Mouse (Mus musculus) 3134 (cell line): ENCODE data around the gene Olfr45.
"Not testable (repeated sequence)": the region's sequence is repeated elsewhere in the genome, so short reads cannot be mapped to it uniquely, and the experiment has no call there.

Experiments
- DNase-seq: peaks from one replicate; pipeline ENCODE4 v3.0.0-alpha.2; 2011; ENCODE audit warnings: low spot score; ENCODE audit not compliant: insufficient read length; ENCODE audit errors: extremely low read depth

The Olfr45 gene

GRCm38 (mm10) chr7:140681651-140682050 lies at the start of gene Olfr45:
TSS of gene Olfr45 (plus strand) at chr7:140681951.
- no peak for DNase-seq

GRCm38 (mm10) chr7:140646152-140646551 lies 35.6 kb upstream of the Olfr45 start, which contains the start of gene Olfr53:
TSS of gene Olfr53 (plus strand) at chr7:140646452.
- no peak for DNase-seq

- DNase-seq, result no peak
These were observed 22.1 kb upstream of the Olfr45 start, which contains the start of gene Olfr539 for GRCm38 (mm10) chr7:140659630-140660029. TSS of gene Olfr539 (plus strand) at chr7:140659930.

- not testable (repeated sequence) for DNase-seq
These were observed 11.1 kb upstream of the Olfr45 start for GRCm38 (mm10) chr7:140670693-140671092.

DNA sequence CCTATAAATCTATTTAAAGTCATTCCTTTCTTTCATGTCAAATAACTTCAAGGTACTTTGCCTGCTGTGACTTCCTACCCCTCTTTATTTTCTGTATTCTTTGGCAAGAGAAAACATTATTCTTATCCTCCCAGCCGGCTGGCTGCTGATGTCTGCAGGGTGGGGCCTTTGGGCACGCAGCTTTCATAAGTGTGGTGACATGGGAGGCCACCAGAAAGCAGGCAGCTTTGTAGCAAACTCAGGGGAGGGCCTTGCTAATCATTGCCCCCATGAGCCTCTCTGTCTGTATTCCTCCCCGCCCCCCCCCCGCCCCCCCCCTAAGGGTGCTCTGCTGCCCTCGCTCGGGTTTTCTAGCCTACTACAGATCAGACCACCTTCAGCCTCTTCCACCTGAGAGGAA lies 5.9 kb upstream of the Olfr45 start:
- no peak for DNase-seq

- not testable (repeated sequence) for DNase-seq
These were observed 2.2 kb upstream of the Olfr45 start for GRCm38 (mm10) chr7:140679591-140679990.

GRCm38 (mm10) chr7:140696967-140697366 lies 15.2 kb downstream of the Olfr45 start, which contains the start of gene Olfr541:
TSS of gene Olfr541 (plus strand) at chr7:140697267.
- DNase-seq, result no peak

DNA sequence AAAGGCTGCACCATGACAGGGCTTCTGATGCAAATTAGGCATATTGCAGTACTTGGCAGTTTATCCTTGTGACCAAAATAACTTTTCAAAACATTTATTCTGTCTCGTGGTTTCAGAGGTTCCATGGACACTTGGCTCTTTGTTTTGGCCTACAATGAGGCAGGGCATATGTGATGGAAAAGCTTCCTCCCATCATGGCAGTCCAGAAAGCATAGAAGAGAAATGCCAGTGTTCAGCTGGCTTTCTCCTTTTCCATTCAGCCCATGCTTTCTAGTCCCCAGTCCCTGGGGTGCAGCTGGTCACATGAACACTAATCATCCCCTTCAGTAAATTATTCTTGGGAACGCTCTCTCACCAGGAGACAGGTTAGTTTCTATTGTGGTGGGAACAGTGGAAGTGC lies 24.6 kb downstream of the Olfr45 start:
- no peak for DNase-seq

GRCm38 (mm10) chr7:140707536-140708284 lies 26.0 kb downstream of the Olfr45 start:
- no peak for DNase-seq

GRCm38 (mm10) chr7:140717155-140718055 lies 35.7 kb downstream of the Olfr45 start:
- DNase-seq, result no peak

DNA sequence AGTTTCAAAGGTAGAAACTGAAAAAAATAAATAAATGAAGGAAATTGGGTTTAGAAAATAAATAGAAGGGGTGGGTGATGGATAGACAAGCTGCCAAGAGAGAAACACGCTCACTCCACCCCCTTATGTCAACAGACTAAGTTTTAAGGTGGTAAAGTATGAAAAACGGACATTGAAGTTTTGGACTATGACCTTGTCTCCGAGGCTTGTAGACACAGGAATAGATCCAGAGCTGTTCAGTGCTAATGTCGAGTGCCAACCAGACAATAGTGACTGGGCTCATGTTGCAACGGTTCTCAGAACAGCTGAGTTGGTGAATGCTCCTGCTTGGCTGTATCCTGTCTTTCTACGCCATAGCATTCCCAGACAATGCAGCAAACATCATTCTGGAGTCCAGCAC lies 39.3 kb downstream of the Olfr45 start:
- no peak for DNase-seq

- DNase-seq, result no peak
These were observed 43.8 kb downstream of the Olfr45 start for GRCm38 (mm10) chr7:140725558-140725957.

DNA sequence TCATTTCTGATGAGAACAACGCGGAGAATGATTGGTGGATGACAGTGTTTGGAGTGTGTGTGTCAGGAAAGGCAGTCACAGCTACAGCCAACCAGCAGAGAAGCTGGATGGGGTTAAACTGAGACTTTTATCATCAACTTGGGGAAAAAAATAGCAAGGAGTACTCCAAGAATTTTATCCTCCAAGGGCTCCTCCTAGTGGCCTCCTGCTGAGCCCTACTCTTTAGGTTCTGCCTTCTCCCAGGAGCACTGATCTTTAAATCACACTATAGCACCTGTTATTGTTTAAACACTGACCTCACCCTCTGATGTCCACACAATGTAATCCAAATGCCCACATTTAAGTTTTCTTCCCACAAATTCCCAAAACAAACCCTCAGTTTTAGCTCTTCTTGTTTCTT lies 51.4 kb downstream of the Olfr45 start:
- DNase-seq, result no peak
